Mouse (Mus musculus) liver (tissue): ENCODE measurements around the gene Tmc6.

Experiments
- DNase-seq: peaks from one replicate; pipeline ENCODE4 v3.0.0-alpha.2; 2020; ENCODE audit warnings: mixed read lengths

The Tmc6 gene

GRCm38 (mm10) chr11:117780582-117781111, 1.4 kb downstream of the Tmc6 start:
- DNase-seq: peak; percentile 95

- no peak for DNase-seq
Measured at GRCm38 (mm10) chr11:117780199-117780515, 1.8 kb downstream of the Tmc6 start.

- DNase-seq: peak; percentile 80
Measured at GRCm38 (mm10) chr11:117779434-117780198, 2.4 kb downstream of the Tmc6 start.

- peak; percentile 78 for DNase-seq
Measured at GRCm38 (mm10) chr11:117778851-117779433, 3.1 kb downstream of the Tmc6 start.

- no peak for DNase-seq
Measured at GRCm38 (mm10) chr11:117778031-117778430, 4.0 kb downstream of the Tmc6 start.

- DNase-seq: no peak
Measured at GRCm38 (mm10) chr11:117777111-117777510, 4.9 kb downstream of the Tmc6 start.

- DNase-seq: no peak
Measured at GRCm38 (mm10) chr11:117776085-117776792, 5.8 kb downstream of the Tmc6 start.

GRCm38 (mm10) chr11:117775540-117775939, 6.5 kb downstream of the Tmc6 start:
- no peak for DNase-seq

- no peak for DNase-seq
Measured at GRCm38 (mm10) chr11:117774925-117775324, 7.1 kb downstream of the Tmc6 start.

- DNase-seq: no peak
Measured at GRCm38 (mm10) chr11:117772352-117772751, 9.6 kb downstream of the Tmc6 start.

GRCm38 (mm10) chr11:117770407-117770806, 11.6 kb downstream of the Tmc6 start:
- DNase-seq: no peak

- no peak for DNase-seq
Measured at GRCm38 (mm10) chr11:117769683-117770047, 12.3 kb downstream of the Tmc6 start.

GRCm38 (mm10) chr11:117768725-117769682, 13.0 kb downstream of the Tmc6 start:
- DNase-seq: no peak

- no peak for DNase-seq
Measured at GRCm38 (mm10) chr11:117766275-117766674, 15.7 kb downstream of the Tmc6 start.

- DNase-seq: no peak
Measured at GRCm38 (mm10) chr11:117765361-117765760, 16.6 kb downstream of the Tmc6 start.

GRCm38 (mm10) chr11:117764319-117764718, 17.7 kb downstream of the Tmc6 start:
- DNase-seq: no peak

GRCm38 (mm10) chr11:117762246-117762645, 19.8 kb downstream of the Tmc6 start:
- DNase-seq: no peak

- no peak for DNase-seq
Measured at GRCm38 (mm10) chr11:117761801-117762200, 20.2 kb downstream of the Tmc6 start.

- DNase-seq: no peak
Measured at GRCm38 (mm10) chr11:117760374-117761119, 21.5 kb downstream of the Tmc6 start.

GRCm38 (mm10) chr11:117759267-117759666, 22.7 kb downstream of the Tmc6 start:
- DNase-seq: no peak

GRCm38 (mm10) chr11:117755891-117756290, 26.1 kb downstream of the Tmc6 start:
- DNase-seq: no peak

- no peak for DNase-seq
Measured at GRCm38 (mm10) chr11:117751544-117751943, 30.5 kb downstream of the Tmc6 start.
